Mouse (Mus musculus) adrenal gland, adult 8-10 months (tissue): ENCODE results near the gene Stk35. TPM values are rescaled to one million over a fixed set of nuclear protein-coding genes. Genes with fewer than 3 reads are reported as not detected.
"Not testable (repeated sequence)": the region's sequence is repeated elsewhere in the genome, so short reads cannot be mapped to it uniquely, and the experiment has no call there.

Experiments used
- DNase-seq: peaks from one replicate; pipeline ENCODE4 v3.0.0; 2022
- total RNA-seq, 4 experiments: library from RNA; stranded (reverse); gene quantifications; 2 replicates each; pipeline ENCODE4 v1.2.4; 2022

The Stk35 gene
- total RNA-seq, 4 experiments from 2014 or later: 28.2 to 47.3 (median 38.9) TPM

- DNase-seq: no peak
These were observed 36.6 kb downstream of the Stk35 start for GRCm38 (mm10) chr2:129836921-129837320.

DNA sequence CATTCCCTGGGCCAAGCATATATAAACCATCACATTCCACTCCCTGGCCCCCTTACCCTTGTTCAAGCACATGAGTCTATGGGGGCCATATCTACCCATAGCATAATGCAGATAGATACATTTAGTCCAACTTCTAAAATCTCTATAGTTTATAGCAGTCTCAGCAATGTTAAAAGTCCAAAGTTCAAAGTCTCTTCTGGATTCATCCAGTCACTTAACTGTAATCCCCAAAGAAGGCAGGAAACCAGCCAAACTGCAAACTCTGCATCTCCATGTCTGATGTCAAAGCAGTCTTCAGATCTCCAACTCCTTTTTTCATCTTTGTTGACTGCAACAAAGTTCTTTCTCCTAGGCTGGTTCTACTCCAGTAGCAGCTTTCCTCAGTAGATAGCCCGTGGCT, 38.0 kb downstream of the Stk35 start:
- DNase-seq: no peak

DNA sequence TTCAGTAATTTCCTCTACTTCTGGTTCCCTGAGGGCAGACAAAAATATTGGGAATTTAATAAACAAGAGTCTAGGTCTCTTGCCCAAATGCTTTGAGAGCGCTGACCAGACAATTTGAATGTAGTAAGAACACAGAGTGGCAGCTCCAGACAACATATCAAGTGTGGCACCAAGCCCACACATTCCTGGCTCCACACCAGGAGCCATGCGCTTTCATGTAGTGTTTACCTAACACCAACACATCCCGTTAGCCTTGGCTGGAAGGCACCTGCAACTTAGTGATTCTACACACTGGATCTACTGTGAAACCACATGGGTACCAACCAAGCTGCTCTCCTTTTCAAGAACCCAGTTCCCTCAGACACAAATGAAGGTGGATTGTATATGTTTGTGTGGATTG, 45.5 kb downstream of the Stk35 start:
- no peak for DNase-seq

DNA sequence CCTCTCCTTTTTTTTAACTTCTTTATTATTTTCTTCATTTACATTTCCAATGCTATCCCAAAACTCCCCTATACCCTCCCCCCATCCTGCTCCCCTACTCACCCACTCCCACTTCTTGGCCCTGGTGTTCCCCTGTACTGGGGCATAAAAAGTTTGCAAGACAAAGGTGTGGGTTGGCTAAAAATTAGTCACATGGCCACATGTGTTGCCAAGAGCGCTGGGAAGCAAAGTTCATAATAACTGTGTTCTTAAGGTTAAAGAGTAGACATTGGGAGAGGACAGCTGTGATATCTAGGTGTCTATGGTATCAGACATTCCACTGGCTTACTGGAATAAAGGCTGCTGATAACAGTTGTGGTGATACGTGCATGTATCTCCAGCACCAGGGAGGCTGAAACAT, 46.2 kb downstream of the Stk35 start:
- no peak for DNase-seq

DNA sequence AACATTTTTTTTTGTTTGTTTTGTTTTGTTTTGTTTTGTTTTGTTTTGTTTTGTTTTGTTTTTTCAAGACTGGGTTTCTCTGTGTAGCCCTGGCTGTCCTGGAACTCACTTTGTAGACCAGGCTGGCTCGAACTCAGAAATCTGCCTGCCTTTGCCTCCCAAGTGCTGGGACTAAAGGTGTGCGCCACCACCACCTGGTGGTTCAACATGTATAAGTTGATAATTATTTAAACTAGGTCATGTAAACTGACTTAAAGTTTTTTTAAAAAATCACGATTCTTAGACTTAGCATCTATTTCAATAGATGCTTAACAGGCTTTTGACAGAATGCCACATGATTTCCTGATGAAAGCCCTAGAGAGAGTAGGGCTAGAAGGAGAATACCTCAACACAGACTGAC, 48.8 kb downstream of the Stk35 start:
- DNase-seq: not testable (repeated sequence)

- DNase-seq: no peak
These were observed 51.2 kb downstream of the Stk35 start for GRCm38 (mm10) chr2:129851512-129851911.

GRCm38 (mm10) chr2:129863256-129863655, 62.9 kb downstream of the Stk35 start:
- no peak for DNase-seq

DNA sequence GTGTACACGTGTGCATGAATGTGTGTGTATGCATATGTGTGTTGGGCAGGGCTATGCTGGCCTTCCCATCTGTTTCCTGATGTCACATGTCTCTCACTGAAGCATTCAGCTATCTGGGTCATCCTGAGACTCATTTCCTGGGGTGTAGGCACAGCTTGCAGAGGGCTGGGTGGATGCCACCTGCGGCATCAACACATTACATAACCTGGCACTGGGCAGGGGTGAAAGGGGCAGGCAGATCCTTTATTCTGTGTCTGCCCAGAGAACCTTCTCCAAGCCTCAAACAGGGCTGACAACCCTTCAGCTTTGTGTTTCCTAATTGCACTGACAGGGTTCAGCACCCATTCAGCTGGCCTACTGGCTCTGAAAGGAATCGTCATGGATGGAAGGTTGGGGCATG, 64.6 kb downstream of the Stk35 start:
- no peak for DNase-seq

GRCm38 (mm10) chr2:129869151-129869550, 68.8 kb downstream of the Stk35 start:
- no peak for DNase-seq

- no peak for DNase-seq
These were observed 70.9 kb downstream of the Stk35 start for GRCm38 (mm10) chr2:129871246-129871645.

DNA sequence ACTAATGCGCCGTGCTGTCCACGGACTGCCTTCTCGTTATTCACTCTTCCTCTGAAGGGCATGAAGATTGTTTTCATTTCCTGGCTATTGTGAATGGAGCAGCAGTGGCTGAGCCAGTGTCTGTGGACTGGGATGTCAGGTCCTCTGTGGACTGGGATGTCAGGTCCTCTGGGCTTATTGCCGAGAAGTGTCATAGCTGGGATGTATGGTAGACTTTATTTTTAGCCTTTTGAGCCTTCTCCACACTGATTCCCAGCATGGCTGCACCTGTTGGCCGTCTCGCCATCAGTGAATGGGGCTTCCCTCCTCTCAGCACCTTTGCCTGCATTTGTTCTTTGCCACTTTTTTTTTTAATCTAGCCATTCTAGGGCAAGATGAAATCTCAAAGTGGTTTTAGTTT, 71.8 kb downstream of the Stk35 start:
- DNase-seq: no peak

- peak; percentile 54 for DNase-seq
These were observed 73.2 kb downstream of the Stk35 start for GRCm38 (mm10) chr2:129873489-129873888.

DNA sequence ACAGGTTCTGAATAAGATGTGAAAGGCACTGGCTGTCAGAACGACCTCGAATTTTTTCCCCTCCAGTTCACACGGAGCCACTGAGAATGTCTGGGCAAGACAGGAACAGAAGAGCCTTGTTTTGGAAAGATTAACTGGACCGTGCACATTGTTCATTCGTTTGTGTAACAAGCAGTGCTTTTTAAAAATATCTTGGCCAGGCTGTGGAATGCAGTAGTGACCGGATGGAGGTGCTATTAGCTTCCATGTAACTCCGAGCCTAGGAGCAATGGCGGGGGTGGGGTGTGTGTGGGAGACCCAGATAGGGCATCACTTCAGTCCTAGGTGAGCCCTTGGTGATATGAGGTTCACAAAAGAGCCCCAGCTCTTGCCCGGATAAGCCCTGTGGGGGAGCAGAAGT, 73.8 kb downstream of the Stk35 start:
- no peak for DNase-seq

- DNase-seq: no peak
These were observed 74.3 kb downstream of the Stk35 start for GRCm38 (mm10) chr2:129874509-129875095.

DNA sequence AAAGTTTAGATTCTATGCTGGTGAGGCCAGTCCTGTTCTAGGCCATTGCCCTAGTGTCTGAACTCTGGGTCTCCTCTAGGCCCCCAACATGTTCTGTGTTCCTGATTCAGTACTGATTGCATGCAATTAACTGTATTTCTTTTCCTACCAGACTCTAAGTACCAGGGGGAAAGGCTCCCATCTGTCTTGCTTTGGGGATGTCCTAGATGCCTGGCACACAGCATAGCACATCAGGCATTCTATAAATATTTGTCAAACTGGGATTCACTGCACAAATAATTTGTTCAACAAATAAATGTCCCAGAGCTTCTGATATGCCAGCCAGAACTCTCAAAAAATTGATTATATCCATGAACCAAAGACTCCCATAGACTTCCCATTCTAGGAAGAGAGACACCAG, 76.6 kb downstream of the Stk35 start:
- DNase-seq: no peak

GRCm38 (mm10) chr2:129879817-129880216, 79.5 kb downstream of the Stk35 start:
- peak; percentile 42 for DNase-seq

- DNase-seq: no peak
These were observed 79.9 kb downstream of the Stk35 start for GRCm38 (mm10) chr2:129880226-129880625.

- DNase-seq: no peak
These were observed 81.6 kb downstream of the Stk35 start for GRCm38 (mm10) chr2:129881886-129882285.

Other genes starting within 250 kb of the Stk35 start
- 10 to 100 TPM; 58.4 to 75.6 (median 70.1) TPM for gene Sirpa, start 207.7 kb upstream of the Stk35 start, total RNA-seq
- under 1 TPM in 3 of 4 experiments, not detected in 1; 0.14 to 0.48 (median 0.43) TPM for gene Pdyn, start 100.7 kb upstream of the Stk35 start, total RNA-seq
- 1 to 10 TPM in 2 of 4 experiments, under 1 TPM in 2; 0.12 to 7.0 (median 2.5) TPM for gene Tgm3, start 211.8 kb downstream of the Stk35 start, total RNA-seq